Mouse (Mus musculus): ENCODE data around the gene Akap6.

Gene Akap6

DNA sequence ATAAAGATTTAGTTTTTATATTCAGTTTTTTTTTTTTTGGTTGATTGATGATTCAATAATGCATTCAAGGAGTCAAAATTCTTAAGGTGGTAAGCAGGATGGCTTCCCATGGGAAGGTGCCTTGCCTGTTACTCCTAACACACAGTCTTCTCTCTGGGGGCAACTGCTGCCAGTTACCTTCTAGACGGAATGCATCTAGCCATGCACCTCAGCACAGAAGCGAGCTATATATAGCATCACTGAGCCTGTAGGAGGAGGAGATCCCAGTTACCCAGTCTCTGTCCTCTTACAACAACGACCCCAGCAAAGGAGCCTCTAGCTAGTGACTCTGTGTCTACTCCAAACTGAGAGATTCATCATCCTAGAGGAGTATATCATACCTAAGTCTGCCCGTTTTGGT is 150.1 kb downstream of the Akap6 start:
- DNase-seq, result no peak

DNA sequence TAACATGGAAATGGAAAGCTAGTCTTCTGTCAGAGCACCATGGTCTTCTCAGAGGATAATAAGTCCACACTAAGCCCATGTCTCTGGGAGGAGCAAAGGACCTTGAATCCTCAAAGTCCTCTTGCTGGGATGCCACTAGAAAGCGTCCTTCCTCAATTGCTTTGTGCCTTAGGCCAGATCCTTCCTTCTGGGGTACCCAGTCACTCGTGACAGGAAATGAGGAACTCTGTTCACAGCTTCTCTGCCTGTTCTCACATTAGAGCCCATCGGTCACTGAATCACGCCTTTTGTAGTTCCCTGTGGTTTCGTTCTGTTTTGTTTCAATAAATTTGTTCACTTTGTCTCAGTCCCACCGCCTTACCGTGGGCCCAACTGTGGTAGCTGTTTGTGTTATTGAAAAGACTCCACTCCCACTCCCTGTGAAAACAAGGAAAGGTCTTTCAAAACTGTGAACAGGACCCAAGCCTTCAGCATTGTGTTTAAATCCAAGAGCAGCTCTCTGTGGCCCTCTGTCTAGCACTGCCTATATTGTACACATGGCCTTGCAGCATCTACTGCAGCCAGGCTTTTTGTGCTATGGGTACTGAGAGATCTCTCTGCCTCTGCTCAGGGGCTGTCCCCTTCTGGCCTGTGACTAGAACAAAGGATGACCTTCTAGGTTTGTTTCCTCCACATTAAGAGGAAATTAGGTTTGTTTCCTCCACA is 151.3 kb downstream of the Akap6 start:
- no peak for DNase-seq

DNA sequence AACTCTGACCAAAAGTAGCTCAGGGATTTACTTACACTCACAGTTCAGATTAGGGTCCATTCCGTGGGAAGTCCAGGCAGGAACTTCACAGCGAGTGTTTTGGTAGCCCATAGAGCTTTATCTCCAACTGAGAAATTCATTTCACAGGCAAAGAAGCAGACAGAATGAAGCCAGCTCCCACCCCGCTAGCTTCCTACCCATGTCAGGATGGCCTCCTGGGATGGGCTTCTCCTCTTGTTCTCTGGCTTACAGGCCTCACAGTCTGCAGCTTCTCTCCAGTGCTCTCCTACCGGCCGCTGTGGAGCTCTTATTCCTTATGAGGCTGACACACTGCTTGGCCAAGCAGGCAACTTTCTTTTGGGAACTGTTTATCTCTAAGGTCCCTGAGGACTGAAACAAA is 152.0 kb downstream of the Akap6 start:
- no peak for DNase-seq

DNA sequence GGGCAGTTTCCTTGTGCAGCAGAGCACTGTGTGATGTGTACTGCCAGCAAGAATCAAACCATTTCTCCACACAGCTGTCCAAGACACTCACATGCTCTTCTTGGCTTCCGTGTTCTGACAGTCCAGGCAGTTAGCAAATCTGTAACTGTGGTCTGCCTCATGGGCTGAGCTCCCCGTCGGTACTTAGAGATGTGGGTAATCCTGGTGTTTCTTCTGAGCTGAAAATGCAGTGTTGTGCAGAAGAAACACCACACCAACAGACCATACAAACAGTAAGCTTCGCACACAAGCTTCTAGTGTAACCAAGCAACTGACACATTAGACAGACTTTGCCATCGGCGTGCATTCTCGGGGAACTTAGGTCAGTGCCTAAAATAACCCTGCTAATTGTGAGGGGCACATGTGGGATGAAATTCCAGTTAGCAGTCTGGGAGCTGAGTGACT is 155.1 kb downstream of the Akap6 start:
- DNase-seq, result no peak

DNA sequence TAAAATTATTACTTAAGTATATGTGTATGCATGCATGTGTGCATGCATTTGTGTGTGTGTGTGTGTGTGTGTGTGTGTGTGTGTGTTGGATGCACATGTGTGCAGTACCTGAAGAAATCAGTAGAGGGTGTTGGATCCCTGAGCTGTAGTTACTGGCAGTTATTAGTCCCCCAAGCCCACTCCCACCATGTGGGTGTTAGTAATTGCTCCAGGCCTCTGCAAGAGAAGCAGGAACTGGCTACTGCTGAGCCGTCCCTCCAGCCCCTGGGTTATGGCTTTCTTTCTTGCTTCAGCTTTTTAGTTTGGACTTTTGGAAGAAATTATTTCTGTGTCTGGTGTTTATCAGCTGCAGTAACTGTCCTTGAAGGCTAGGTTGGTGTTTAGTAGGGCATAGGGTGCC is 156.9 kb downstream of the Akap6 start:
- DNase-seq, result no peak

DNA sequence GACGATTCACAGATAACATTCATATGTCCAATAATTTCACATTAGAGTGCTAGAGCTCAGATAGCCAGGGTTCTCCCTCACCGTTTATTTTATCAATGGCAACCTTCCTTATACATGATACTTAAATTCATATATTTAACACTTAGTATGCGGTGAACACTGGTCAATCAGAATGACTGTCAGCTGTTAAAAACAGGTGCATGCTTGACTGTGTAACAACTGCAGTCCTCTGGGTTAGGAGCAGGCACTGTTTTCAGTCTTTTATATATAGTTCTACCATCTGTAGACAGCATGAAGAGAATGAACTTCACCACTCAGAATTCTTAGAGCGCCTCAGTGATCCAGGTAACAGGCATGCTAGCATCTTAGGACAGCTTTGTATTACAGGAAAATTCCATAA is 158.1 kb downstream of the Akap6 start:
- no peak for DNase-seq

DNA sequence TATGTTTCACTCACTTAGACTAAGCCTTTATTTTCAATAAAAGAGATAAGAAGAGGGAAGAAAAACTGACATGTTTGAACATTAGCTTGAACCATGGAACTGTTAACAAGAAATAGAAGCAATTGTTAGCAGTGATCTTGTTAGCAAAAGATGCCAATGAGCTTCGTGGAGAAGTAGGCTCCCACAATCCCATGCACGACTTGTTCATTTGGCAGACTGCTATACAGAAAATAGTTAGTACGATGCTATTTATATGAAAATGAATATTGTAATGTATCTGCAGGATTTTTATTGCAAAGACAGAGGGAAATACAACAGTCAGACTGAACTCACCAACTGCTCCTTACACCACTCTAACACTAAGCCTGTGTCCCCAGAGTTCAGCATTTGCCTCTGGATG is 162.7 kb downstream of the Akap6 start:
- no peak for DNase-seq

DNA sequence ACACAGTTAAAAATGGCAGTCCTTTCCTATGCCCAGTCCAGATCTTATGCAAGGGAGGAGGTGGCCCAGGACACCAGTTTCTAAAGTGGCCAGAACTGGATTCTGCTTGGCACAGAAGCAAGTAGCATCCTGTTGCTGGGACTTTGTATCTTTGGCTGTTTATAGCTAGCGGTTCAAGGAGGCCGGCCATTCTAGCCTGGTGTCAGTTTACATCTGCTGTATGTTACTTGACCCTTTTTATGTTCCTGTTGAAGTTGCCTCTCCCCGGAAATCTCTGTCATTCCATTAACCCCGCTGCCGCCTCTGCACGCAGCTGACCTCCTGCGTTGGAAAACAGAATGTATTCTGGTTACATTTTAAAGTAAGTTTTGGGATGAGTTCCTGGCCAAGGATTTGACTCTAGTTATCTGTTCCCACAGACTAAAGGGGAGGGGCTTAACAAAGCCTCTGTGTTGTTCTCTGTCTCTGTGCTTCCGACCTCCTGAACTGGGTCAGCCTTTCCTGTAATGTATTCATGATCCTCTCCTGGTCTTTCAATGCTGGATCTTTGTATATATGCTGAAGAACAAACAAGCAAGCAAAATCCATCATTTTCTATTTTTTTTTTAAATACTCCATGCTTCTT is 168.9 kb downstream of the Akap6 start:
- DNase-seq, result no peak

DNA sequence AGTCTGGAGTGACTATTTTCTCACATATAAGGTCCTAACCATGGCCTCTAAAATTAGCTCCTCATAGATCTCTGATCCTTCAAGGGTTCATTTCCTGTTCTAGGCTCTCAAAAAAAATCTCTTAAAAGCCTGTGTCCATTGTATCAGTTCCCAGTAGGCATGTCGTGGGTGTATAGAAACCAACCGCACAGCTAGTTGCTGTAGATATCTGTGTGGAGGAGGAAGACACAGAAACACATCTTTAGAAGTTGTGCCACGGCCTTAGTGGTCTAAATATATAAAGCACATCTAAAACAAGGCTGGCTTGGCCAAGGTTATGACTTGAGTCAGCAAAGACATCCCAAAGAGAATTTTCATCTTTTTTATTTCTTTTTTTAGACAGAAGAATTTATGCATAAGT is 172.4 kb downstream of the Akap6 start:
- no peak for DNase-seq

DNA sequence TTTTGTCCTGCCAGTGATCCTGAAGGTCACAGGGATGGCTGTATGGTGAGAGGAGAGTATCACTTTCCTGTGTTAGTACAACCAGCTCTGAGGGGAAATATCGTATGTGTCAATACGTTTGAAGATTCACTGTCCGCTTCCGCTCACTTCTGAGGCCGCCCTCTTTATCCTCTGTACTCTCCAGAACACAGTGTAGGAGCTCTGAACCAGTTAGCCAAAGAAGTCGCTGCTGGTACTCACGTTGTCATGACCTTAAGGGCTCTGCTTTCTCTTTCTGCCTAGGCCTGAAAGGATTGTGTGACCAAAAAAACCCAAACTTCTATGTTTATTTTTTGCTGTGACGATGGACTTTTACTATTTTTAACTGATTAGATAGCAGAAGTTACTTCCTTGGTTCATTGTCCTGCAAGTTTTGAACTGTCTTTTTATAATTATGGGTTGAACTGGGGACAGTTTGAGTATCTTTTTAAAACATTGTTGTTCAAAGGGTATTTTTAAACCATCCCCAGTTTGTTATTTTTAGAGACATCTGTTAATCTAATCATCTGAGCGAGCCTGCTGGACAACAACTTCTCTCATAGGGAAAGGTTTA is 175.2 kb downstream of the Akap6 start:
- DNase-seq, result no peak

DNA sequence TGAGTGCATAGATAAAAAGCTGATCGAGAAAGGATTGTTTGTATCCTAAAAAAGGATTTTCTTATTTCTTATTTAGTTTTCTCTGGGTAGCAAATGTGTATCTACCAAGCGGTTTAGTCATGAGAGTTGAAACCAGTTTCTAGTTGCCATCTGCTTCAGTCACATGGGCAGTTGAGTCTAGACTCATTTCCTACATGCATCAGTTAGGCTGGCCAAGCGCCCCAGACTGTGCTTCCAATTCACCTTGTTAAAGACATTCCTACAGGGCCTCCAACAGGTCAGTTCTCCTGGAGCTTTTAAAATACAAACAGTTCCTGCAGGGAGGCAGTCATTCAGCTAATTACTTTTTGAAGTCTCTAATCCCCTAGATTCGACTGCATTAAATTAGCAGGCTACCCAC is 176.9 kb downstream of the Akap6 start:
- DNase-seq, result peak; percentile 57 to 61

DNA sequence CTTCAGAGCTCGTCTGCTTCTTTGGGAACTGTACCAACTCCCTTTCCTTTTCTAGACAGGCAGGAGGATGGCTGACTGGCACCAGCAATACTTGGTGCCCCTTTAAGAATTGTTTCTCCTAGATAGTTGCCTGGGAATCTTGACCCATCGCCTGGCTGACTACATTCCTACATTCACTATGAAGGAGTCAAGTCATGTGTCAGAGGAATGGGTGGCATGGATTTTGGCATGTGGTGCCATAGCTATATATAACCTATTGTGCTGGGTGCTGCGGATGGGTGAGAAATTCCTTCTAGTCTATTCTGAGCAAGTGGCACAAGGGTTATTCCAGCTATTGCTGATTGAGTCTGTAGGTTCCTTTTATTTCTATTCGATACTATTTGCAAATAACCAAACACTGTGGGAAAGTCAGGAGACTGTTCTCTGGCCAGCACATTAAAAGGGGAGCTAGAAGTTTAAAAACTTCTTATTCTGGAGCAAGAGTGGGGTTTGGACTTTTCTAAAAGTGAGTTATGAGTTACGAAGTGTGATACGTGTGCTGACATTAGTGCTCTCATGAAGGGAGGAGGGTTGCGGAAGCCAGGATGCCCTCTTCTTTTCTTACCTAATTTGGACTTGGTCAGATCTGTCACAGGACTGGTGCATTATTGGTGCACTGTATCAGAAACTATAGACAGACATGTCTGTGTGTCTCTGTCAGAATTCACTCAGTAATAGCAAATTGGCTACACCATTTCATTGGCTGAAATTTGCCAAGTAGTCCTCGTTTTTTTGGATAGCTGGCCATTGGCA is 178.0 kb downstream of the Akap6 start:
- no peak for DNase-seq

DNA sequence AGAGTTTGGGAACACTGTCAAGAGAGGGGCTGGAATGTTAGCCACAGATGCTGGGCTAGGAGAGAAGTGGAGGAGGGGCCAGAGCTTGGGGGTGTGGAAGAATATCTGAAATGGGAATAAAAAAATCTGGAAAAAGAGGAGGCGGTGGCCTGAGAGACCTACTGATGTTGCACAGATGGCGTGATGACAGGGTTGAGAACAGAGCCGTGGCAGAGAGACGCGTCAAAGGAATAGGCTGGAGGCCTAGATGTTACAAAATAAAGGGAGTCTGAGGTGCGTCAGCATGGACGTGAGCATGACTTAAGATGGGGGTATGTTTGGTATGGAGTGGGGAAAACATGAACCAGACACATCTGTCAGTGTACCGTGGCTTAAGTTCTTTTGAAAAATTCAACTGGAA is 180.1 kb downstream of the Akap6 start:
- DNase-seq, result no peak

DNA sequence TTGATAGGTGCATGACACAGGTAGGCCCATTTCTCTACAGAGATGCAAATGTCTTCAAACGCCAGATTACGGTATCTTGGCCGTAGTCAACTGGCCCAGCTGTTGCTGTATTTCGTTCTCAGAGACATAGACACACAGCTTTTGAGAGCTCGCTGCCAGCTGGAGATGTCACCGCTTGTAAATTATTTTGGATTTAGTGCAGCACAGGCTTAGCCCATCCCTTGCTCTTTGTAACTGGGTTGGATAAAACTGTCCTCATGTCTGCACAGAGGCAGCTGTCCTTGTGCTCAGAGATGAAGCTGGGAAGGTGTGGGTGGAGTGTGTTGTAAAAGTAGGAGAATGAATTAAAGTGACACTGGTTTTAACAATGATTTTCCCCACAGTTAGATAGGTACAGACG is 193.3 kb downstream of the Akap6 start:
- DNase-seq, result no peak

DNA sequence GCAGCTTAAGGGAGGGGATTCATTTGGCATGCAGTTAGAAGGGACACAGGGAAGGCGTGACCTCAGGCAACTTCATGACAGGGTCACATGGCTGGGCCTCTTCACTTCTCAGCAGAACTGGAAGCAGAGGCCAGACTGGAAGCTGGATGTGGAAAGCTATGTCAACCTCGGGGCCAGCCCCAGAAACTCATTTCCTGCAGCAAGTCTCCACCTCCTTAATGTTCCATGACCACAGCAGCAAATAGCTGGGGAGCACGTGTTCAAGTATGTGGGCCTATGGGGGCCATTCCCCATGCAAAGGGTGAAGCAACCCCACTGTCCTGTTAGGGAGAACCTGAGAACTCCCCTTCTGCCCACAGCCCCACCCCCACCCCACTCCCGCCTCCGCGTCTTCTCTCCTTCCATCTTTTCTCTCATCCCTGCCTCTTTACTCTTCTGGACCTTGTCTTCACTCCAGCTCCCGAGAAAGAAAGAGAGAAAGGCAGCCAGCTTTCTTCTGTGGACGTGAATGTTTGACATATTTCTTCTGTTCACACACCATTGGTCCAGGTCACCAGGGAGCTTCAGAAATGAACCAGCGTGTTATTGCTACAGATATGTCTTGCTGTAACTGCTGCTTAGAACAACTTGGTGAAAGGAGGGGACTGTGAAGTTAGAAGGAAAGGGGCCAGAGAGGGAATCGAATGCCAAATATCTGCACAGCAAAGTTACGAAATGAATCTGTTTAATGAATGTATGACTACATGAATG is 194.6 kb downstream of the Akap6 start:
- no peak for DNase-seq

DNA sequence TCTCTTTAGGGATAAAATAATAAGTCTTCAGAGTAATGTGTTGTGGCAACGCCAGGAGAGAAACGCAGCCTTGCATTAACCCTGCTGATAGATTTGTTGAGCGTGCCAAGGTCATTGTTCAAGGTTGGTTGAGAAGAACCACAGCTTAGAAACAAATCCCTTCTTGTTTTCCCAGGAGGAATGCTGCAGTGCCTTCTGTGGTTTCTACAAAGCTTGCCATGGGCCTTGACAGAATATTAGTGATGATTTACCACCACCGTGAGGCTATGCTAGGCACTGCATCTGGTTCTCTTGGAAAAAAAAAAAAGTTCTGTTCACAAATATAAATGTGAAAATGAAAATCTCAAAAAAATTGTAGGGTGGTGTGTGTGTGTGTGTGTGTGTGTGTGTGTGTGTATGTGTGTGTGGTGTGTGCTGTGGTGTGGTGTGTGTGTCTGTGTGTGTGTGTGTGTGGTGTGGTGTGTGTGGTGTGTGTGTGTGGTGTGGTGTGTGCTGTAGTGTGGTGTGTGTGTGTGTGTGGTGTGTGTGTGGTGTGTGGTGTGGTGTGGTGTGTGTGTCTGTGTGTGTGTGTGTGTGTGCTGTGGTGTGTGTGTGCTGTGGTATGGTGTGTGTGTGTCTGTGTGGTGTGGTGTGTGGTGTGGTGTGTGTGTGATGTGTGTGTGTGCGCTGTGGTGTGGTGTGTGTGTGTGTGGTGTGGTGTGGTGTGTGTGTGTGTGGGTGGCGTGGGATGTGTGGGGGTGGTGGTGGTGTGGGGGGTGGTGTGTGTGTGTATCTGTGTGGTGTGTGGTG is 196.7 kb downstream of the Akap6 start:
- peak; percentile 38 to 53 for DNase-seq

DNA sequence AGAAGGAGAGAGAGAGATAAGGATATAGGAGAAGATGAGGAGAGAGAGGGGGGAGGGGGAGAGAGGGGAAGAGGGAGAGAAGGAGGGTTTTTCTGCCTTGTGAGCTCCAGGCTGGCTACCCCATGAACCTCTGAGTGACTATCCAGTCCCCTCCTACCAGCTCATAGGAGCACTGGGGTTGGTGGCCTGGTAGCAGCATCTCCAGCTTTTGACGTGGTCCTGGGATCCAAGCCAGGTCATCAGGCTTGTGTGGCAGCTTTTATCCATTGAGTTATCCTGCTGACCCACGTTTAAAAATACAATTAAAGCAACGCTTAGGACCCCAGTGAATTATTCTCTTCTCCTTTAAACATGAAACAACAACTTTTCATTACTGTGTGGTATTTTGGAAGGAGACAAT is 197.6 kb downstream of the Akap6 start:
- DNase-seq, result no peak

DNA sequence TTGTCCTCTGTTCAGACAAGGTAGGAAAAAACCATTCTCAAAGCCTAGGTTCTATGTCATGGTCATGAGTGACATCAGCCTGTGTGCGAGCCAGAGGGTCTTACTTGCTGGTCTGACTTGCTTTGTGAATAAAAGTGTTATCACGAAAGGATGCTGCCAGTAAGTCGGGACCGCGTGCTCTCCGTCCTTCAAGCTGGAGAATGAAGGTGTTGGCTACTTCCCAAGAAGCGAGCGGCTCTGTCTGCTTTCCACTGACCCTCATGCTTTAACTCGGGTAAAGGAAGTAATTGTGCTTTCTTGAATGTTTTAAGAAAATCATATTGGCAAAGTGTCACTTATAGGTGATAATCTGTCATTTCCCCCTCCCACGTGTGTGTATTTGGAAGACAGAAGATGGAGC is 198.9 kb downstream of the Akap6 start:
- no peak for DNase-seq

DNA sequence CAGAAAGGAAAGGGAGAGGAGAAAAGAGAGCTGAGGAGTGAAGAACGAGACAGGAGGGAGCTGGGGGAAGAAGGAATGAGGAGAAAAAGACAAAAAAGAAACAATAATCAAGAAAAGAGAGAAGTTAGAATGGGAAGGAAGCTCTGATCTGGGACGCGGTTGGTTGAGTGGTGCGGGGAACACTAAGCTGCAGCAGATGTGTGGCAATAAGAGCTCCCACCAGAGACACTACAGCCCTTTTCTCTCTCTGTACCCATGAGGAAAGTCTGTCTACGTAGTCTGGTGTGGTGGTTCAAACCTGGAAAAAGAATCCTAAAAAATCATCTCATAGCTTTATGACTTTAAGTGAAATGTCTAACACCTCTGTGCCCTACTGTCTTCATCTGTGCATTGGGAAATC is 204.9 kb downstream of the Akap6 start:
- no peak for DNase-seq

DNA sequence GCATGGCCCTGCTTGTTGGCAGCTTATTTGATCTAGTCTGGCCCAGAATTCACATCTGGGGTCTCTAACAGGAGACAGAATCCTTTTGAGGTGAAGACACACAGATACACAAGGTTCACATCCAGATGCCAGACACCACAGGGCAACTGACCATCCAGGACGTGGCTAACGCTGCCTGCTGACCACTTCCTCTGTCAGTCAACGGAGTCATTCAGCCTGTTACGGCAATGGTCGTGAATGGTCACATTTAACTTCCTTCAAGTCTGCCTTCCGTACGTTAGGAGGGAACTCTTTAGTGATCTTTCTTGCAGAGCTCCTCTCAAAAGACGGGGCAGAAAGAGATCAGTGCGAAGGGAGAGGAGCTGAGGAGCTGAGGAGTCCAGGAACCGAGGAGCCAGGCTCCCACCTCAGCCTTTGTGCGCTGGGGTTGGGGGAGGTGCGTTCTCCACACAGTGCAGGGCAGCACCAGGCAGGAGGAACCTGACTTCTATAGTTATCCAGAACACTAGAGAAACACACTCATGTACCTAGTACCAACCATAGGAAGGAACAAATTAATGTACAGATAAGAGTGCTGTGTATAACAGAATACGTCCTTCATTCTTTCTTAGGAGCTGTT is 209.4 kb downstream of the Akap6 start:
- DNase-seq, result no peak

DNA sequence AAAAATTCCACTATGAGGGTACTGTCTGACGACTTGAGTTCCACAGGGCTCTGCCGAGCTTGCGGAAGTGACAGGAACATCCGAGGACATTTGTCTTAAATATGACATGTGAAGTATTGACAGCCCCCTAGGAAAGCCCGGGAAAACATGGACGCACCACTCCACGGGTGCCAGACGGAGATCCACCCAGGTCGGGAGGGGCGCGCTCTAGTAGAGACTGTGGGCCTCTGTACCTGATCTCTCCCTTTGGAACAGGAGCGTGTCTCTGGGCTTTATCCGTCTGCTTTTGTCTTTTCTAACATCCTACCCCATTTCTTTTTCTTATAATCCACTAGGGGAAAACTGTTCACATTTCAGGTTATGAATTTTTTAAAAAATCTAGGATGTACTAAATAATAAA is 211.2 kb downstream of the Akap6 start:
- DNase-seq, result no peak

DNA sequence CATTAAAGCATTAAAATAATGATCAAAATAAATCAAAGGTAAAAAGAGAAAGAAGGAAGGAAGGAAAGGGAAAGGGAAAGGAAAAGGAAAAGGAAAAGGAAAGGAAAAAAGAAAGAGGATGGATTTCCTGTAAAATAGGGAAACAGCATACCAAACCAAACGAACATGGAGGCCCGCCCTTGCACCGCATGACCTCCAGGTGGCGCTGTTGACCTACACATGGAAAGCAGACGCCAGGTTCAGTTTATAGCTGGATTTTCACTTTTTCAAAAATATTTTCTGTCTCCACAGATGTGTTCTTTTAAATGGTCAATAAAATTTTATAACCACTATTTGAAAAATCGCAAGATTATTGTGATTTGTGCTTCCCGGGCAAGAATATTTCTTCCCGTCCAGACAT is 211.6 kb downstream of the Akap6 start:
- DNase-seq, result peak; percentile 71 to 75

Measured in cerebellum, postnatal 36 days (tissue).